Mouse (Mus musculus): ENCODE results near the gene Abhd6. TPM values are rescaled to one million over a fixed set of nuclear protein-coding genes. Genes with fewer than 3 reads are reported as not detected.

Abhd6 gene
- polyA plus RNA-seq, 1 experiment from 2014 or later: 21.0 TPM

DNA sequence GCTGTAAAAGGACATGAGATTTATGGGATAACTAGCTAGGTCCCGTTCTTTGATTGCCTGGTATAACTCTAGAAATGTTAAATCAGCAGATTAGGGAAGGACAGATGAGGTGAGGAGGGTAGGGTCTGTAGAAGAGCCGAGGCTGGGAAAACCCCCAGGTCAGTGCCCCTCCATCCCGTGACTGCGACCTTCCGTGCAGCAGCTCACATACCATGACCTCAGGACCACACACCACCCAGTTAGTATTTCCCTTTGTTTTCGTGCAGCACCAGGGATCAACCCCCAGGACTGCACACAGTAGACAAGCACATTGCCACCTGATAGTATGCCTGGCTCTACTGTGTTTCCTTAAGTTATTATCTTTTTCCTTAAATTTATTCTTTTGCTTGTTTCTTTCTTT is 21.8 kb downstream of the Abhd6 start:
- DNase-seq (ENCODE audit: low spot score): no peak
- H3K4me1 ChIP-seq (ENCODE audit: control insufficient read depth, insufficient read depth, low read length): no peaks in the 10 kb centered on the region
- no peaks in the 10 kb centered on the region for H3K36me3 ChIP-seq (replicated peaks; ENCODE audit: control insufficient read depth, insufficient read depth, low read depth, low read length)
- H3K4me3 ChIP-seq (ENCODE audit: low read depth, low read length): no peak overlapping the region
- 28% methylated on average over 6 of the region's 6 CpGs for WGBS
- no peaks in the 10 kb centered on the region for H3K9me3 ChIP-seq (replicated peaks; ENCODE audit: control insufficient read depth, low read length)
- no peak for ATAC-seq (replicated peaks; ENCODE audit: insufficient number of reproducible peaks, low FRiP score, low TSS enrichment, low read depth)
- no peak overlapping the region for H3K27ac ChIP-seq (replicated peaks; ENCODE audit: low read depth, low read length)
- H3K4me2 ChIP-seq (ENCODE audit: low read depth, low read length): no peak overlapping the region
- no peaks in the 10 kb centered on the region for H3K27me3 ChIP-seq (ENCODE audit: control insufficient read depth, insufficient read depth, low read length)
- H3K9ac ChIP-seq (replicated peaks; ENCODE audit: low read length): no peak overlapping the region

DNA sequence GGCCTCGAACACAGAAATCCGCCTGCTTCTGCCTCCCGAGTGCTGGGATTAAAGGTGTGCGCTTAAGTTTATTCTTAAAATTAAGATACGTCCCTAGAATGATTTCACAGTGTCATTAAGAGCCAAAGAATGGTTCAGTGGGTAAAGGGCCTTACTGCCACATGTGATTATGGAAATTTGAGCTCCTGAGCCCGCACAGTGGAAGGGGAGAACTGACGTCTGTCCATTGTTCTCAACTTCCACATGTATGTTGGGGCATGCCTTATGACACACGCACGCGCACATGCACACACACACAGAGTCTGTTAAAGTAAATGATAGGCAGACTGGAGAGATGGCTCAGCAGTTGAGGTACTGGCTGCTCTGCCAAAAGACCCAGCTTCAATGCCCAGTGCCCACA is 22.2 kb downstream of the Abhd6 start:
- Histone ChIP-seq H3K4me1 (ENCODE audit: control insufficient read depth, insufficient read depth, low read length) (no peaks in the 10 kb centered on the region), H3K9ac (replicated peaks; ENCODE audit: low read length) (no peak overlapping the region), H3K4me3 (ENCODE audit: low read depth, low read length) (no peak overlapping the region), H3K4me2 (ENCODE audit: low read depth, low read length) (no peak overlapping the region), H3K27me3 (ENCODE audit: control insufficient read depth, insufficient read depth, low read length) (no peaks in the 10 kb centered on the region), H3K9me3 (replicated peaks; ENCODE audit: control insufficient read depth, low read length) (no peaks in the 10 kb centered on the region), H3K36me3 (replicated peaks; ENCODE audit: control insufficient read depth, insufficient read depth, low read depth, low read length) (no peaks in the 10 kb centered on the region), H3K27ac (replicated peaks; ENCODE audit: low read depth, low read length) (no peak overlapping the region)
- 87% methylated on average over 10 of the region's 10 CpGs for WGBS
- ATAC-seq (replicated peaks; ENCODE audit: insufficient number of reproducible peaks, low FRiP score, low TSS enrichment, low read depth) (no peak), DNase-seq (ENCODE audit: low spot score) (no peak)

DNA sequence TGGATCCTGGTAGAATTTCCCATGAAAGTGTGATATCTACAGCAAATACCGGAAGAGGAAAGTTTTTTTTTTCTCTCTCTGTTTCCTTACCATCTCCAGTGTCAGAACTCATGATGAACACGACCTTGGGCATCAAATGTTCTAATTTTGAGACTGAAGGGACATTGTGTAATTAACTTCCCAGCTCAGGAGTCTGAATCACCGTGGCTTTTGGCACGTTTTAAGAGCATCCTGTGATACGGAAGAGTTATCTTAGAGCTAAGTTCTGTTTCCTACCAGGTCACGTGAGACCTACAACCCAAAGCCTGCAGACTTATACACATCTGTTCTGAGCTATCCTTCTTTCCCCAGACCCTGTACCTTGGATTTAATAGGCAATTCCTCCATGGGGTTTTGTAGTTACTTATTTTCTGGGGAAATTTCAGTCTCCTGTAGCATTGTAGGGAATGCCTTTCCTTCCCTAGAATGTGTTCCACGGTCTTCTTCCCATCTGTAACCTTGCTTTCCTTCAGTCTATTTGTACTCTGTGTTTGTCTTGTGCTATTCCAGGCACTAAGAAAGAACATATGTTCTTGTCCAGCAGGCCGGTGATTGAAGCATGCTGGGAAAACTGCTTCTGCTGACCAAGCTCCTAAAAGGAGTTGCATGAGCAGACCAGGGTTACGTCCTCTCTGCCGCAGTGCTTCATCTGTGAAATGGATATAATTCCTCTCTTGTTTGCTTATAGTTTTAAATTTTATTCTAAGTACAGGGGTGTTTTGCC is 24.2 kb downstream of the Abhd6 start:
- WGBS: 81% methylated on average over 10 of the region's 10 CpGs
- no peak for ATAC-seq (replicated peaks; ENCODE audit: insufficient number of reproducible peaks, low FRiP score, low TSS enrichment, low read depth)
- no peaks in the 10 kb centered on the region for H3K27me3 ChIP-seq (ENCODE audit: control insufficient read depth, insufficient read depth, low read length)
- H3K27ac ChIP-seq (replicated peaks; ENCODE audit: low read depth, low read length): no peak overlapping the region
- H3K4me1 ChIP-seq (ENCODE audit: control insufficient read depth, insufficient read depth, low read length): no peaks in the 10 kb centered on the region
- no peaks in the 10 kb centered on the region for H3K9me3 ChIP-seq (replicated peaks; ENCODE audit: control insufficient read depth, low read length)
- H3K4me2 ChIP-seq (ENCODE audit: low read depth, low read length): no peak overlapping the region
- no peaks in the 10 kb centered on the region for H3K36me3 ChIP-seq (replicated peaks; ENCODE audit: control insufficient read depth, insufficient read depth, low read depth, low read length)
- H3K4me3 ChIP-seq (ENCODE audit: low read depth, low read length): no peak overlapping the region
- no peak for DNase-seq (ENCODE audit: low spot score)
- no peak overlapping the region for H3K9ac ChIP-seq (replicated peaks; ENCODE audit: low read length)

DNA sequence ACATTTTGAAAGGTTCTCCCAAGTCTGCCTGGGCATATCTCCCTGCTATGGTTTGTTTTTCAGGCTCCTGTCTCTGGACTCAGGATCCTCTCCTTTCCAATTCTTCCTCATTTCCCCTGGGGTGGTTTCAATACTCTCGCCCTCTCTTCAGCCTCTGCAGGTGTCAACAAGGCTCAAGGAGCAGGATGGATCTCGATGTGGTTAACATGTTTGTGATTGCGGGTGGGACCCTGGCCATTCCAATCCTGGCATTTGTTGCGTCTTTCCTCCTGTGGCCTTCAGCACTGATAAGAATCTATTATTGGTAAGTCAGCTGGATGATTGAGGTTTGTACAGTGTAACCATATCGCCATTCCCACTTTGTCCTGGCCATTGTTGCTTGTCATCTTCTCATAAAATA is 25.4 kb downstream of the Abhd6 start:
- 89% methylated on average over 5 of the region's 5 CpGs for WGBS
- Histone ChIP-seq H3K36me3 (replicated peaks; ENCODE audit: control insufficient read depth, insufficient read depth, low read depth, low read length) (no peaks in the 10 kb centered on the region), H3K9me3 (replicated peaks; ENCODE audit: control insufficient read depth, low read length) (no peaks in the 10 kb centered on the region), H3K27me3 (ENCODE audit: control insufficient read depth, insufficient read depth, low read length) (no peaks in the 10 kb centered on the region), H3K4me2 (ENCODE audit: low read depth, low read length) (no peak overlapping the region), H3K9ac (replicated peaks; ENCODE audit: low read length) (no peak overlapping the region), H3K4me3 (ENCODE audit: low read depth, low read length) (no peak overlapping the region), H3K4me1 (ENCODE audit: control insufficient read depth, insufficient read depth, low read length) (no peaks in the 10 kb centered on the region), H3K27ac (replicated peaks; ENCODE audit: low read depth, low read length) (no peak overlapping the region)
- no peak for ATAC-seq (replicated peaks; ENCODE audit: insufficient number of reproducible peaks, low FRiP score, low TSS enrichment, low read depth)
- no peak for DNase-seq (ENCODE audit: low spot score)

DNA sequence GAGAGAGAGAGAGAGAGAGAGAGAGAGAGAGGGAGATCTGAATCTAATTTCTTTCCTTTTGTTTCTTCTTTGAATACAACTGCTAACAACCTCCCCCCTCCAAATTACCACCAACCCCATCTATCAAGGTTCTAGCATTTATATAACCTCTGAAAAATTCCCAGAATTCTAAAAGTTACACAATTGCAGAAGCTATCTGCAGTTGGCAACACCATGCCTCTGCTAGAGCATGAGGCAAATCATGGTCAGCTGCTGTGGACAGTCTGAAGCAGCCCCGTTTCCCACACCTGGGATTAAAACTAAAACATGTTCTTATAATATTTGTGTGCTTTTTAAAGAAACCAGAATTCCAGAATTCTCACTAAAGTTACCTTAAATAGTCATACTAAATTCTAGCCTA is 27.1 kb downstream of the Abhd6 start:
- Histone ChIP-seq H3K4me2 (ENCODE audit: low read depth, low read length) (no peak overlapping the region), H3K9ac (replicated peaks; ENCODE audit: low read length) (no peak overlapping the region), H3K9me3 (replicated peaks; ENCODE audit: control insufficient read depth, low read length) (no peaks in the 10 kb centered on the region), H3K4me1 (ENCODE audit: control insufficient read depth, insufficient read depth, low read length) (no peaks in the 10 kb centered on the region), H3K27me3 (ENCODE audit: control insufficient read depth, insufficient read depth, low read length) (no peaks in the 10 kb centered on the region), H3K36me3 (replicated peaks; ENCODE audit: control insufficient read depth, insufficient read depth, low read depth, low read length) (no peaks in the 10 kb centered on the region), H3K4me3 (ENCODE audit: low read depth, low read length) (no peak overlapping the region), H3K27ac (replicated peaks; ENCODE audit: low read depth, low read length) (no peak overlapping the region)
- WGBS: 81% methylated on average over 1 of the region's 1 CpGs
- ATAC-seq (replicated peaks; ENCODE audit: insufficient number of reproducible peaks, low FRiP score, low TSS enrichment, low read depth) (no peak), DNase-seq (ENCODE audit: low spot score) (no peak)

DNA sequence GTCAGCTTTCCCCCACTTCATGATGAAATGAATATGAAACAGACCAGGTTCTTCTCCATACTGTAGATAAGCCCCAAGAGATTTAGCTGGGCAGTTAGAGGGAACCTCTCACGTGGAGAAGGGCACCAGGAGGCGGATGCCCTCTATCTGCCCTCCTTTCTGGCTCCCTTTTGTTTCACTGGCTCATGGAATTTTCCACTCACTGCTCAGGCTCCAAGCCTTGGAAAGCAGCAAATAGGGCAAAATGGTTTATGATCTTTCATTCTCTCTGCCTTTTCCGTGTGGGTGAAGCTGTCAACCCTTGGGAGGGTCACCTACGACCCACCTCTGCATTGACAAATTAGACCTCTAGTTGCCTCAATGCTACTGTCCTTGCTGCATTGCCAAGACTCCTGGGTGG is 27.8 kb downstream of the Abhd6 start:
- H3K4me3 ChIP-seq (ENCODE audit: low read depth, low read length): no peak overlapping the region
- H3K4me2 ChIP-seq (ENCODE audit: low read depth, low read length): no peak overlapping the region
- no peak overlapping the region for H3K9ac ChIP-seq (replicated peaks; ENCODE audit: low read length)
- ATAC-seq (replicated peaks; ENCODE audit: insufficient number of reproducible peaks, low FRiP score, low TSS enrichment, low read depth) (no peak), DNase-seq (ENCODE audit: low spot score) (no peak)
- WGBS: 52% methylated on average over 4 of the region's 4 CpGs
- no peaks in the 10 kb centered on the region for H3K9me3 ChIP-seq (replicated peaks; ENCODE audit: control insufficient read depth, low read length)
- no peak overlapping the region for H3K27ac ChIP-seq (replicated peaks; ENCODE audit: low read depth, low read length)
- no peaks in the 10 kb centered on the region for H3K4me1 ChIP-seq (ENCODE audit: control insufficient read depth, insufficient read depth, low read length)
- H3K27me3 ChIP-seq (ENCODE audit: control insufficient read depth, insufficient read depth, low read length): no peaks in the 10 kb centered on the region
- no peaks in the 10 kb centered on the region for H3K36me3 ChIP-seq (replicated peaks; ENCODE audit: control insufficient read depth, insufficient read depth, low read depth, low read length)

DNA sequence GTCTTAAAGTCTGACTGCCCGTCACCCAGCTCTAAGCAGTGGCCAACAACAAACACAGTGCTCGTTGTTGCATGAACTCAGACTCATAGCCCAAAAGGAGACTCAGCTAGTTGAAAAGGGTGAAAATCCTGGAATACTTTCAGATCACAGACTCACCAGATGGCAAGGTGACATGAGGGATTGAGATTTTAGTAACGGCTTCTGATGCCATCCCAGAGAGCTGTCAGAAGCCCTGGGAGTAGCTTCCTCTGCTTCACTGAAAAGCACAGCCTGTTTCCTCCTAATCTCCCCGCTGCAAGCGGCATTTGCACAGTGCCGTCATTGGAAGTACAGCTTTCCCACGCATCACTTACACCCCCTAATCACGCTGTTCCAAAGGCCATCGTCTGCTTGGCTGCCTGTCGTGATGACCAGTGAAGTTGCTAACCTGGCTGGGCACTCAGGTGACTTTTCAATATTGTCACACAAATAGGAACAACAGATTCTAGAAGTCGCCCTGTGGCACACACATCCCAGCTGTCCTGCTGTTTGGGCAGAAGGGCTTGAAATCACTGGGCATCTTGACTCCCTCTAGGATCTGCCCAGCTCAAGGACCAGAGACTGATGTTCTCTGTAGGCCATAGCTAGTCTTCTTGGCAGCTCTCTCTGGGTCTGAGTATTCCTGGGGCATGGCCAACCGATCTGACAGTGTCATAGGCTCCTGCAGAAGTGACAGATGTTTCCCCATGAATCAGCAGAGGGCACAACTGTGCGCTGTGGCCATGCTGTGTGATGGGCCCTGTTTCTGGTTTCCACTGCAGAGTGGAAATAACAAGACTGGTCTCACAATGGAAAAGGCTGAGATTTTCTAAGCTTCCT is 29.6 kb downstream of the Abhd6 start:
- 79% methylated on average over 13 of the region's 13 CpGs for WGBS
- Histone ChIP-seq H3K27me3 (ENCODE audit: control insufficient read depth, insufficient read depth, low read length) (no peaks in the 10 kb centered on the region), H3K9ac (replicated peaks; ENCODE audit: low read length) (no peak overlapping the region), H3K9me3 (replicated peaks; ENCODE audit: control insufficient read depth, low read length) (no peaks in the 10 kb centered on the region), H3K27ac (replicated peaks; ENCODE audit: low read depth, low read length) (no peak overlapping the region), H3K4me1 (ENCODE audit: control insufficient read depth, insufficient read depth, low read length) (no peaks in the 10 kb centered on the region), H3K4me2 (ENCODE audit: low read depth, low read length) (no peak overlapping the region), H3K36me3 (replicated peaks; ENCODE audit: control insufficient read depth, insufficient read depth, low read depth, low read length) (no peaks in the 10 kb centered on the region), H3K4me3 (ENCODE audit: low read depth, low read length) (no peak overlapping the region)
- DNase-seq (ENCODE audit: low spot score): no peak
- no peak for ATAC-seq (replicated peaks; ENCODE audit: insufficient number of reproducible peaks, low FRiP score, low TSS enrichment, low read depth)

DNA sequence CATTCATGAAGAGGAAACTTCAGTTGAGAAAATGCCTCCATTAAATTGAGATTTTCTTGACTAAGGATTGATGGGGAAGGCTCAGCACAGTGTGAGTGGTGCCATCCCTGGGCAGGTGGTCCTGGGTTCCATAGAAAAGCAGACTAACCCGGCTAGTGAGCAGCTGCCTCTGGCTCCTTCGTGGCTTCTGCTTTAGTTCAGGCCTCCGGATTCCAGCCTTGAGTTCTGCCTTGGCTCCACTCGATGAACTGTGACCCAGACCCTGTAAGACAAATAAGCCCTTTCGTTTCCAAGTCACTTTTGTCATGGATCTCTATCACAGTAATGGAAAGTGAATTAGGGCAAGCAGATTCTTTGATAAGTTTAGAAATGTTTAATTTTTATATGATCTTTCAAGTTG is 31.9 kb downstream of the Abhd6 start:
- WGBS: 64% methylated on average over 5 of the region's 5 CpGs
- Histone ChIP-seq H3K4me1 (ENCODE audit: control insufficient read depth, insufficient read depth, low read length) (no peaks in the 10 kb centered on the region), H3K9me3 (replicated peaks; ENCODE audit: control insufficient read depth, low read length) (no peaks in the 10 kb centered on the region), H3K9ac (replicated peaks; ENCODE audit: low read length) (no peak overlapping the region), H3K4me3 (ENCODE audit: low read depth, low read length) (no peak overlapping the region), H3K4me2 (ENCODE audit: low read depth, low read length) (no peak overlapping the region), H3K27me3 (ENCODE audit: control insufficient read depth, insufficient read depth, low read length) (no peaks in the 10 kb centered on the region), H3K27ac (replicated peaks; ENCODE audit: low read depth, low read length) (no peak overlapping the region), H3K36me3 (replicated peaks; ENCODE audit: control insufficient read depth, insufficient read depth, low read depth, low read length) (no peaks in the 10 kb centered on the region)
- ATAC-seq (replicated peaks; ENCODE audit: insufficient number of reproducible peaks, low FRiP score, low TSS enrichment, low read depth): no peak
- no peak for DNase-seq (ENCODE audit: low spot score)

Measured in embryonic facial prominence, embryonic 11.5 days (tissue).